Mouse (Mus musculus): Measurements from ENCODE around the gene Ephx4. TPM values are rescaled to one million over a fixed set of nuclear protein-coding genes. Genes with fewer than 3 reads are reported as not detected.
"Not testable (repeated sequence)": the region's sequence is repeated elsewhere in the genome, so short reads cannot be mapped to it uniquely, and the experiment has no call there.

The Ephx4 gene
- polyA plus RNA-seq, 1 experiment = 1.7 TPM

- TF ChIP-seq EP300 (IDR thresholded peaks at IDR 0.05; ENCODE audit: insufficient read depth, low read depth, low read length) = no peak
- no peak for TF ChIP-seq POLR2A (IDR thresholded peaks at IDR 0.05; ENCODE audit: insufficient read depth, low read length)
- TF ChIP-seq CTCF (IDR thresholded peaks at IDR 0.05; ENCODE audit: low read depth, low read length) = no peak
- no peaks in the 10 kb centered on the region for H3K9me3 ChIP-seq (replicated peaks; ENCODE audit: control insufficient read depth, insufficient read depth, low read length, poor library complexity, severe bottlenecking)
- H3K27ac ChIP-seq (ENCODE audit: insufficient read depth, low read length) = no peak overlapping the region
- no peaks in the 10 kb centered on the region for H3K36me3 ChIP-seq (ENCODE audit: control insufficient read depth, insufficient read depth, low read length, poor library complexity, severe bottlenecking)
- no peaks in the 10 kb centered on the region for H3K27me3 ChIP-seq (ENCODE audit: control insufficient read depth, insufficient read depth, low read length, poor library complexity, severe bottlenecking)
- H3K9ac ChIP-seq (ENCODE audit: low read depth, poor library complexity, severe bottlenecking) = no peak overlapping the region
- no peaks in the 10 kb centered on the region for H3K4me1 ChIP-seq (ENCODE audit: control insufficient read depth, insufficient read depth, low read length)
- no peak overlapping the region for H3K4me3 ChIP-seq (ENCODE audit: low read depth, low read length)
Measured at GRCm38 (mm10) chr5:107370040-107370439, 32.5 kb upstream of the Ephx4 start.

- no peak for TF ChIP-seq EP300 (IDR thresholded peaks at IDR 0.05; ENCODE audit: insufficient read depth, low read depth, low read length)
- TF ChIP-seq CTCF (IDR thresholded peaks at IDR 0.05; ENCODE audit: low read depth, low read length) = no peak
- no peak for TF ChIP-seq POLR2A (IDR thresholded peaks at IDR 0.05; ENCODE audit: insufficient read depth, low read length)
- Histone ChIP-seq H3K36me3 (ENCODE audit: control insufficient read depth, insufficient read depth, low read length, poor library complexity, severe bottlenecking) (no peaks in the 10 kb centered on the region), H3K4me3 (ENCODE audit: low read depth, low read length) (no peak overlapping the region), H3K27ac (ENCODE audit: insufficient read depth, low read length) (no peak overlapping the region), H3K27me3 (ENCODE audit: control insufficient read depth, insufficient read depth, low read length, poor library complexity, severe bottlenecking) (no peaks in the 10 kb centered on the region), H3K4me1 (ENCODE audit: control insufficient read depth, insufficient read depth, low read length) (no peaks in the 10 kb centered on the region), H3K9ac (ENCODE audit: low read depth, poor library complexity, severe bottlenecking) (no peak overlapping the region), H3K9me3 (replicated peaks; ENCODE audit: control insufficient read depth, insufficient read depth, low read length, poor library complexity, severe bottlenecking) (no peaks in the 10 kb centered on the region)
Measured at GRCm38 (mm10) chr5:107371335-107371734, 31.2 kb upstream of the Ephx4 start.

GRCm38 (mm10) chr5:107373256-107373655 lies 29.3 kb upstream of the Ephx4 start:
- Histone ChIP-seq H3K4me3 (ENCODE audit: low read depth, low read length) (no peak overlapping the region), H3K27me3 (ENCODE audit: control insufficient read depth, insufficient read depth, low read length, poor library complexity, severe bottlenecking) (no peaks in the 10 kb centered on the region), H3K9me3 (replicated peaks; ENCODE audit: control insufficient read depth, insufficient read depth, low read length, poor library complexity, severe bottlenecking) (no peaks in the 10 kb centered on the region), H3K36me3 (ENCODE audit: control insufficient read depth, insufficient read depth, low read length, poor library complexity, severe bottlenecking) (no peaks in the 10 kb centered on the region), H3K27ac (ENCODE audit: insufficient read depth, low read length) (no peak overlapping the region), H3K4me1 (ENCODE audit: control insufficient read depth, insufficient read depth, low read length) (no peaks in the 10 kb centered on the region), H3K9ac (ENCODE audit: low read depth, poor library complexity, severe bottlenecking) (no peak overlapping the region)
- TF ChIP-seq POLR2A (IDR thresholded peaks at IDR 0.05; ENCODE audit: insufficient read depth, low read length) (no peak), CTCF (IDR thresholded peaks at IDR 0.05; ENCODE audit: low read depth, low read length) (no peak), EP300 (IDR thresholded peaks at IDR 0.05; ENCODE audit: insufficient read depth, low read depth, low read length) (no peak)

DNA sequence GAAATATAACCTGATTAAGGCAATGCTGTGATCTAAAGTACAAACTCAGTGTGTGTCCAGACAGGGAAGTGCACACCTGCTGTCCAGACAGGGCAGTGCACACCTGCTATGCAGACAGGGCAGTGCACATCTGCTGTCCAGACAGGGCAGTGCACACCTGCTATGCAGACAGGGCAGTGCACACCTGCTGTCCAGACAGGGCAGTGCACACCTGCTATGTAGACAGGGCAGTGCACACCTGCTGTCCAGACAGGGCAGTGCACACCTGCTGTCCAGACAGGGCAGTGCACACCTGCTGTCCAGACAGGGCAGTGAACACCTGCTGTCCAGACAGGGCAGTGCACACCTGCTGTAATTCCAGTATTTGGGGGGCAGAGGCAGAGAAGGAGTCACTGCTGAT lies 16.1 kb upstream of the Ephx4 start:
- not testable (repeated sequence) for H3K9me3 ChIP-seq (replicated peaks; ENCODE audit: control insufficient read depth, insufficient read depth, low read length, poor library complexity, severe bottlenecking); H3K27ac ChIP-seq (ENCODE audit: insufficient read depth, low read length); H3K27me3 ChIP-seq (ENCODE audit: control insufficient read depth, insufficient read depth, low read length, poor library complexity, severe bottlenecking); H3K9ac ChIP-seq (ENCODE audit: low read depth, poor library complexity, severe bottlenecking); H3K4me3 ChIP-seq (ENCODE audit: low read depth, low read length); H3K36me3 ChIP-seq (ENCODE audit: control insufficient read depth, insufficient read depth, low read length, poor library complexity, severe bottlenecking); H3K4me1 ChIP-seq (ENCODE audit: control insufficient read depth, insufficient read depth, low read length)

GRCm38 (mm10) chr5:107387788-107388187 lies 14.7 kb upstream of the Ephx4 start:
- Histone ChIP-seq H3K9me3 (replicated peaks; ENCODE audit: control insufficient read depth, insufficient read depth, low read length, poor library complexity, severe bottlenecking) (no peaks in the 10 kb centered on the region), H3K4me3 (ENCODE audit: low read depth, low read length) (no peak overlapping the region), H3K9ac (ENCODE audit: low read depth, poor library complexity, severe bottlenecking) (no peak overlapping the region), H3K4me1 (ENCODE audit: control insufficient read depth, insufficient read depth, low read length) (no peaks in the 10 kb centered on the region), H3K27ac (ENCODE audit: insufficient read depth, low read length) (no peak overlapping the region), H3K27me3 (ENCODE audit: control insufficient read depth, insufficient read depth, low read length, poor library complexity, severe bottlenecking) (no peaks in the 10 kb centered on the region), H3K36me3 (ENCODE audit: control insufficient read depth, insufficient read depth, low read length, poor library complexity, severe bottlenecking) (no peaks in the 10 kb centered on the region)
- TF ChIP-seq POLR2A (IDR thresholded peaks at IDR 0.05; ENCODE audit: insufficient read depth, low read length) = no peak
- no peak for TF ChIP-seq CTCF (IDR thresholded peaks at IDR 0.05; ENCODE audit: low read depth, low read length)
- TF ChIP-seq EP300 (IDR thresholded peaks at IDR 0.05; ENCODE audit: insufficient read depth, low read depth, low read length) = no peak

GRCm38 (mm10) chr5:107389373-107389772 lies 13.2 kb upstream of the Ephx4 start:
- Histone ChIP-seq H3K27ac (ENCODE audit: insufficient read depth, low read length) (no peak overlapping the region), H3K36me3 (ENCODE audit: control insufficient read depth, insufficient read depth, low read length, poor library complexity, severe bottlenecking) (no peaks in the 10 kb centered on the region), H3K9ac (ENCODE audit: low read depth, poor library complexity, severe bottlenecking) (no peak overlapping the region), H3K9me3 (replicated peaks; ENCODE audit: control insufficient read depth, insufficient read depth, low read length, poor library complexity, severe bottlenecking) (no peaks in the 10 kb centered on the region), H3K4me1 (ENCODE audit: control insufficient read depth, insufficient read depth, low read length) (no peaks in the 10 kb centered on the region), H3K4me3 (ENCODE audit: low read depth, low read length) (no peak overlapping the region), H3K27me3 (ENCODE audit: control insufficient read depth, insufficient read depth, low read length, poor library complexity, severe bottlenecking) (no peaks in the 10 kb centered on the region)
- TF ChIP-seq CTCF (IDR thresholded peaks at IDR 0.05; ENCODE audit: low read depth, low read length) = no peak
- TF ChIP-seq EP300 (IDR thresholded peaks at IDR 0.05; ENCODE audit: insufficient read depth, low read depth, low read length) = no peak
- no peak for TF ChIP-seq POLR2A (IDR thresholded peaks at IDR 0.05; ENCODE audit: insufficient read depth, low read length)
